Mouse (Mus musculus): Measurements from ENCODE around the gene Ano1. TPM values are rescaled to one million over a fixed set of nuclear protein-coding genes. Genes with fewer than 3 reads are reported as not detected.

Gene Ano1
- polyA plus RNA-seq, 1 experiment from 2014 or later, result 53.6 TPM

DNA sequence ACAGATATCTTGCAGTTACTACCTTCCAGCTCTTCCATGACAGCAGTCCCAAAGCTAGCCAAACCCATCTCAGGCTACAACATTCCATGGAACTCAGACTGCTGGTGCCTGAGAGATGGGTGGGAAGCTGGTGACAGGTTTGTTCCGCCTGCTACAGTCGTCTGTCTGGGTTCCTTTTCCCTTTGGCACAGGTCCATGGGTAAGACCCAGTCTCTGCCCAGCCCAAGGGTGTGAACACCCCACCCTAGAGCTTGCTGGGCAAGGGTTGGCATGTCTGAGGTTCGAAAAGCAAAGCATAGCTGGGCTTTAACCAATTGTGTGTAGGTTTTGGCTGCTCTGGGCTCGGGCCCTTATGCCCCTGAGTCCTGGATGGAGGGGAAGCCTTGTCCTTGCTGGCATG, 139.4 kb downstream of the Ano1 start:
- WGBS, result 84% methylated on average over 4 of the region's 4 CpGs
- ATAC-seq (ENCODE audit: low FRiP score, low TSS enrichment), result no peak
- no peak overlapping the region for H3K4me3 ChIP-seq (ENCODE audit: low read length)
- H3K9ac ChIP-seq (replicated peaks; ENCODE audit: low read length), result no peak overlapping the region
- H3K4me1 ChIP-seq (ENCODE audit: insufficient read depth, low read length), result no peaks in the 10 kb centered on the region
- peaks cover 6% of the 10 kb centered on the region; the same call in 1 of the 2 replicates for H3K36me3 ChIP-seq (ENCODE audit: insufficient read depth, low read length)
- no peaks in the 10 kb centered on the region for H3K9me3 ChIP-seq (ENCODE audit: low read length)
- H3K27ac ChIP-seq (ENCODE audit: low read length), result no peak overlapping the region
- no peak overlapping the region for H3K4me2 ChIP-seq (replicated peaks; ENCODE audit: low read depth, low read length)
- H3K27me3 ChIP-seq (ENCODE audit: insufficient read depth, low read length), result no peaks in the 10 kb centered on the region

DNA sequence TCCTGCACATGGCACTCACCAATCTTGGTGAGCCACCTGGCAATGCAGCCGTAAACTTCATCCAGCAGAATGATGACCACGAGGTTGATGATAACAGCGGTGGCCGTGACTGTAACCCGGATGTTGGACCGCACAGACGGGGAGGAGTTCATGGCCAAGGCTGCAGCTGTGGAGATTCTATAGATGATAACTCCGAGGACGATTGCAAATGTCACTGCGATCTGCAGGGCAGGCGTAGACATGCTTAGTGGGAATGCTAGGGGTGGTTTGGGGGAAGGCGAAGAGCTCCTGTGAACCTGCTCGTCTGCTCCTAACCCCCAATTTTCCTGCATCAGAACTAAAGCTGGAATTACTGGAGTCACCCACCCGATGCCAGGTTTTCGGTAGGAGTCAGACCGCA, 140.2 kb downstream of the Ano1 start:
- WGBS, result 87% methylated on average over 16 of the region's 16 CpGs
- H3K9me3 ChIP-seq (ENCODE audit: low read length), result no peaks in the 10 kb centered on the region
- no peak overlapping the region for H3K4me3 ChIP-seq (ENCODE audit: low read length)
- peaks cover 11% of the 10 kb centered on the region; the same call in 1 of the 2 replicates for H3K36me3 ChIP-seq (ENCODE audit: insufficient read depth, low read length)
- no peaks in the 10 kb centered on the region for H3K27me3 ChIP-seq (ENCODE audit: insufficient read depth, low read length)
- H3K4me1 ChIP-seq (ENCODE audit: insufficient read depth, low read length), result peaks cover 5% of the 10 kb centered on the region; the same call in 1 of the 2 replicates
- H3K9ac ChIP-seq (replicated peaks; ENCODE audit: low read length), result no peak overlapping the region
- no peak for ATAC-seq (ENCODE audit: low FRiP score, low TSS enrichment)
- no peak overlapping the region for H3K4me2 ChIP-seq (replicated peaks; ENCODE audit: low read depth, low read length)
- no peak overlapping the region for H3K27ac ChIP-seq (ENCODE audit: low read length)

DNA sequence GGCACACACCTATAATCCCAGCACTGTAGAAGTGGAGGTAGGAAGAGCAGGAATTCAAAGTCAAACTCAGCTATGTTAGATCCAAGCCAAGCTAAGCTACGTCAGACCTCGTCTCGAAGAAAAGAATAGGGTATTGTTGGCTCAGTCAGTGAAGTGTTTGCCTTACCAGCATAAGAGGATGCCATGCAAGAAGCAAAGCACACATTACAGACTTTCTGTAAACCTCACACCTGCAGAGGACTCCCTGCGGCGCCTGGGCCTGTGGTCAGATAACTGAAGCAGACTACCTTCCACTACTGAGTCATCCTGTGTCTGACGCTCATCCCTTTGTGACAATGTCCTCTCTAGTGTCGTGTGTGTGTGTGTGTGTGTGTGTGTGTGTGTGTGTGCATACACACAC, 142.2 kb downstream of the Ano1 start:
- Histone ChIP-seq H3K4me3 (ENCODE audit: low read length) (no peak overlapping the region), H3K4me2 (replicated peaks; ENCODE audit: low read depth, low read length) (no peak overlapping the region), H3K4me1 (ENCODE audit: insufficient read depth, low read length) (peaks cover 5% of the 10 kb centered on the region; the same call in 1 of the 2 replicates), H3K9me3 (ENCODE audit: low read length) (no peaks in the 10 kb centered on the region), H3K27me3 (ENCODE audit: insufficient read depth, low read length) (no peaks in the 10 kb centered on the region), H3K27ac (ENCODE audit: low read length) (no peak overlapping the region), H3K9ac (replicated peaks; ENCODE audit: low read length) (no peak overlapping the region), H3K36me3 (ENCODE audit: insufficient read depth, low read length) (peaks cover 11% of the 10 kb centered on the region; the same call in 1 of the 2 replicates)
- 85% methylated on average over 7 of the region's 7 CpGs for WGBS
- no peak for ATAC-seq (ENCODE audit: low FRiP score, low TSS enrichment)

DNA sequence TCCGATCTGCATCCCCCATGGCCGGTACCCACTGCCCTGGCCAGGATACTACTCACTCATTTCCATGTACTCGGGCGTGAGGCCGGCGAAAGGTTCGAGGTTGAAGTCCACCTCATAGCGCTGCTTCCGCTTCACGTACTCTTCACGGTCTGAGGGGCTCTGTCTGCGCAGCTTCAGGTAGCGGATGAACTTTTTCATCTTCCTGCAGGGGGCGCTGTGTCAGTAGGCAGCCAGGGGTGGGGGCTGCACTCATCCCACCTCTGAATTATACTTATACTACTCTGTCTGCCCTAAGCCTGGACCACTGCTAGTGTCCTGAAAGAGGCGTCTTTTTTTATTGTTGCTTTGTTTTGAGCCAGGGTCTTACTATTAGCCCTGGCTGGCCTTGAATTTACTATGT, 143.9 kb downstream of the Ano1 start:
- H3K9ac ChIP-seq (replicated peaks; ENCODE audit: low read length), result no peak overlapping the region
- no peaks in the 10 kb centered on the region for H3K9me3 ChIP-seq (ENCODE audit: low read length)
- H3K4me3 ChIP-seq (ENCODE audit: low read length), result no peak overlapping the region
- no peaks in the 10 kb centered on the region for H3K27me3 ChIP-seq (ENCODE audit: insufficient read depth, low read length)
- 90% methylated on average over 15 of the region's 15 CpGs for WGBS
- peaks cover 5% of the 10 kb centered on the region; the same call in 1 of the 2 replicates for H3K4me1 ChIP-seq (ENCODE audit: insufficient read depth, low read length)
- H3K4me2 ChIP-seq (replicated peaks; ENCODE audit: low read depth, low read length), result no peak overlapping the region
- H3K36me3 ChIP-seq (ENCODE audit: insufficient read depth, low read length), result peaks cover 11% of the 10 kb centered on the region; the same call in 1 of the 2 replicates
- no peak overlapping the region for H3K27ac ChIP-seq (ENCODE audit: low read length)
- no peak for ATAC-seq (ENCODE audit: low FRiP score, low TSS enrichment)

DNA sequence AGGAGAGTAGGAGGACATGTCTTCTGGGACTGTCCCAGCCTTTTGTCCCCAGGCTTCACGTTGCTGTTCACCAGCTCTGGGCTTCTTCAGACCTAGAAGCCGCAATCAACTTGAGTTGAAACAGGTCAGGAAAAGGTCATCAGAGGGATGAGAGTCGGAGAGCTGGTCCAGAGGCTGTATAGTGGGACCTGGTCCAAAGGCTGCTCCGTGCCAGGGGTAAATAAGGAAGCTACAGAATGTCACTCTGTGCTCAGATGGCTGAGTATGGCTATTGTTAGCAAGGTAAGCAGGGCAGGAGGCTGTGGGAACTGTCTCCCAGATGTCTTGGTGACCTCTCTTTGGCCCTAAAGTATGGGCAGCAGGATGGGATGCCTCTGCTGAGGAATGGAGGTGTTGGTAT, 147.0 kb downstream of the Ano1 start:
- Histone ChIP-seq H3K36me3 (ENCODE audit: insufficient read depth, low read length) (0 out of 2 replicates have a peak, but pooled peaks cover 7% of the 10 kb centered on the region), H3K27ac (ENCODE audit: low read length) (no peak overlapping the region), H3K27me3 (ENCODE audit: insufficient read depth, low read length) (no peaks in the 10 kb centered on the region), H3K9me3 (ENCODE audit: low read length) (no peaks in the 10 kb centered on the region), H3K4me1 (ENCODE audit: insufficient read depth, low read length) (peaks cover 5% of the 10 kb centered on the region; the same call in 1 of the 2 replicates), H3K4me3 (ENCODE audit: low read length) (no peak overlapping the region), H3K9ac (replicated peaks; ENCODE audit: low read length) (no peak overlapping the region), H3K4me2 (replicated peaks; ENCODE audit: low read depth, low read length) (no peak overlapping the region)
- no peak for ATAC-seq (ENCODE audit: low FRiP score, low TSS enrichment)
- WGBS, result 64% methylated on average over 4 of the region's 4 CpGs

DNA sequence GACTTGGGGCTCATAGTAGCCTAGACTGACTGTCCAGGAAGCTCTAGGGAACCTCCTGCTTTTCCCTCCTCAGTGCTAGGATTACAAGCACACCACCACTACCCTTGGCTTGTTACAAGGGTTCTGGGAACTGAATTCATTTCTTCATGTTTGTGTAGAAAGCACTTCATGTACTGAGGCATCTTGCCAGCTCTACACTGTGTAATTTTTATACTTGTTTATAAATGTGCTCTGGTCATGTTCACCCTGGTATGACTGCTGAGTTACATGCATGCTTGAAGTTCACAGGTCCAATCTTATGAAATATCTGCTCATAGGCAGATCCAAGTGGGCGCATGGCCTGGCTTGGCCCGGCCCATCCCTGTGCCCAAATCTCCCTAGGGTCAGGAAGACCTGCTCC, 147.5 kb downstream of the Ano1 start:
- Histone ChIP-seq H3K27ac (ENCODE audit: low read length) (no peak overlapping the region), H3K9me3 (ENCODE audit: low read length) (no peaks in the 10 kb centered on the region), H3K4me1 (ENCODE audit: insufficient read depth, low read length) (peaks cover 5% of the 10 kb centered on the region; the same call in 1 of the 2 replicates), H3K4me3 (ENCODE audit: low read length) (no peak overlapping the region), H3K9ac (replicated peaks; ENCODE audit: low read length) (no peak overlapping the region), H3K27me3 (ENCODE audit: insufficient read depth, low read length) (no peaks in the 10 kb centered on the region), H3K4me2 (replicated peaks; ENCODE audit: low read depth, low read length) (no peak overlapping the region), H3K36me3 (ENCODE audit: insufficient read depth, low read length) (0 out of 2 replicates have a peak, but pooled peaks cover 7% of the 10 kb centered on the region)
- no peak for ATAC-seq (ENCODE audit: low FRiP score, low TSS enrichment)
- WGBS, result 98% methylated on average over 2 of the region's 2 CpGs

DNA sequence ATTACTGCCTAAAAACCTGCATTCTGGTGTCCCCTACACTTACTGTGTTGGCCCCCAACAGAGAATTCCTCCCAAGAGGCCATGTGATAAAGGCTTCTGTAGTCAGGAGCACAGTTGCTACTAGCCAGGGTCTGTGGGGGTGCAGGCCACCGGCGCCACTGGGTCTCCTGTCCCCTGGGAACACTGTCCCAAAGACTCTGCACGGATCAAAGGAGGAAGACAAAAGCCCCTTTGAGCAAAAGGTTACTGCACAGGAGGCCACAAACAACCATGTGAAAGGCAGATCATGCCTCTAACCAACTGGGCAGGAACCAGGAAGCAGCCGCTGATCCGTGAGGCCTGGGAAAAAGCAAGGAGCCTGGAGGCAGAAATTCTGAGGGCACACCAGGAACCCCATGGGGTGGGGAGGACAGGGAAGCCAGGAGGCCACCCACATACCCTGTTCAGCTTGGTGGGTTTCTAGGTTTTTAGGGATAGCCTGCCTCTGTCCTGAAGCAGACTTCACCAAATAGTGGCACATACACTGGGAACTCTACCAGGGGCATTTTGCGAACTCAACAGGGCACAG, 151.4 kb downstream of the Ano1 start:
- Histone ChIP-seq H3K4me1 (ENCODE audit: insufficient read depth, low read length) (no peaks in the 10 kb centered on the region), H3K36me3 (ENCODE audit: insufficient read depth, low read length) (no peaks in the 10 kb centered on the region), H3K4me3 (ENCODE audit: low read length) (no peak overlapping the region), H3K27ac (ENCODE audit: low read length) (peak overlapping the region; percentile 73), H3K4me2 (replicated peaks; ENCODE audit: low read depth, low read length) (no peak overlapping the region), H3K9me3 (ENCODE audit: low read length) (no peaks in the 10 kb centered on the region), H3K27me3 (ENCODE audit: insufficient read depth, low read length) (no peaks in the 10 kb centered on the region), H3K9ac (replicated peaks; ENCODE audit: low read length) (no peak overlapping the region)
- peak; percentile 62 for ATAC-seq (ENCODE audit: low FRiP score, low TSS enrichment)
- WGBS, result 49% methylated on average over 6 of the region's 6 CpGs

DNA sequence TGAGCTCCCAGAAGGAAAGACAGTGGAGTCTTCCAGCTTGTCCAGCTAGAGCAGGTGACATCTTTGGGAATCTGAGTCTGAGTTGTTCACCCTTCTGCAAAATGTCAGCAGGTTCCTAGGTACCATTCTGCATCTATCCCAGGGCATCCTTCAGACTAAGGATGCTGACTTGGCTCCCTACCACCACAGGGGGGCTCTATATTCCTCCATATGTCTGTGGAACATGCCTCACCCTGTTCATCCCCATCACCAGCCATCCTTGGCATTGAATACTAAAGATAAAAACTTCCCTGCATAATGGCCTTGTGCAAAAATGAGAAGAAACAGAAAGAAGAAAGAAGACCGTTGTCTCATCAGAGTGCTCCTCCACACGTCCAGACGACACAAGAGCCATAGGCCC, 162.3 kb downstream of the Ano1 start:
- Histone ChIP-seq H3K27ac (ENCODE audit: low read length) (no peak overlapping the region), H3K36me3 (ENCODE audit: insufficient read depth, low read length) (peaks cover 17% of the 10 kb centered on the region; the same call in 1 of the 2 replicates), H3K4me1 (ENCODE audit: insufficient read depth, low read length) (no peaks in the 10 kb centered on the region), H3K9me3 (ENCODE audit: low read length) (no peaks in the 10 kb centered on the region), H3K9ac (replicated peaks; ENCODE audit: low read length) (no peak overlapping the region), H3K27me3 (ENCODE audit: insufficient read depth, low read length) (no peaks in the 10 kb centered on the region), H3K4me2 (replicated peaks; ENCODE audit: low read depth, low read length) (no peak overlapping the region), H3K4me3 (ENCODE audit: low read length) (no peak overlapping the region)
- ATAC-seq (ENCODE audit: low FRiP score, low TSS enrichment), result no peak
- WGBS, result 78% methylated on average over 3 of the region's 3 CpGs

DNA sequence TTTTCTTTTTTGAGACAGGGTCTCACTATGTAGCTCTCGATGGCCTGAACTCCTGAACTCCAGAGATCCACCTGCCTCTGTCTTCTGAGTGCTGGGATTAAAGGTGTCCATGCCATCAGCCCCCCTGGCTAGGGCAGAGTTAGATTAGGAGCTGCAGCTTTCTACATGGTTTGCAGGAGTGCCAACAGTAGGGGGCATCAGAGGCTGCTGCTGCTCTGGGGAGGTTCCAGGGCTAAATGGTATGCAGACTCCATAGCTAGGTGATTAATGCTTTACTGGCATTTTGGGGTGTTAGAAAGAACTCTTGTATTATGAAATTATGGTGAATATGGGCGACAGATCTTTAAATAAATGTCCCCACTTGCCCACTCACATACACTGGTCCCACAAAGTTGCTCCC, 164.5 kb downstream of the Ano1 start:
- H3K9me3 ChIP-seq (ENCODE audit: low read length), result no peaks in the 10 kb centered on the region
- H3K27ac ChIP-seq (ENCODE audit: low read length), result no peak overlapping the region
- H3K4me2 ChIP-seq (replicated peaks; ENCODE audit: low read depth, low read length), result no peak overlapping the region
- no peak for ATAC-seq (ENCODE audit: low FRiP score, low TSS enrichment)
- no peak overlapping the region for H3K4me3 ChIP-seq (ENCODE audit: low read length)
- H3K9ac ChIP-seq (replicated peaks; ENCODE audit: low read length), result no peak overlapping the region
- WGBS, result 30% methylated on average over 2 of the region's 2 CpGs
- H3K36me3 ChIP-seq (ENCODE audit: insufficient read depth, low read length), result peaks cover 9% of the 10 kb centered on the region; the same call in 1 of the 2 replicates
- H3K4me1 ChIP-seq (ENCODE audit: insufficient read depth, low read length), result peaks cover 9% of the 10 kb centered on the region
- H3K27me3 ChIP-seq (ENCODE audit: insufficient read depth, low read length), result no peaks in the 10 kb centered on the region

DNA sequence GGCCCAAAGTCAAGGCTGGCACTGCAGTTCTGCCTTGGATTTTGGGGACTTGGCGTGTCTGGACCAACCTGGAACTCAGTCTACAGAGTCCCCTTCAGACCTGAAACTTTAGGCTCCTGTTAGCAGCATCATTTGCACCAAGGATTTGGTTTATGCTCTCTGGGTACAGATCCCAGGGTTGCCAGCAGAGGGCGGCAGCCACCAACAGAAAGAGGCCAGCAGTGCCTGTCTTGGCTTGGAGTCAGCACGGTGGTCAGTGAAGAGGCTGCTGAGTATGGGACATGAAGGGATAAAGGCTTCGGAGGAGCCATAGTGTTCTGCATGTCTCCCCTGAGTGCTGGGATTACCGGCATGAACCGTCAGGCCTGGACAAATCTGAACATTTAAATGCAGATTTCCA, 166.1 kb downstream of the Ano1 start:
- no peak overlapping the region for H3K9ac ChIP-seq (replicated peaks; ENCODE audit: low read length)
- H3K27ac ChIP-seq (ENCODE audit: low read length), result no peak overlapping the region
- no peak overlapping the region for H3K4me3 ChIP-seq (ENCODE audit: low read length)
- H3K9me3 ChIP-seq (ENCODE audit: low read length), result no peaks in the 10 kb centered on the region
- H3K4me1 ChIP-seq (ENCODE audit: insufficient read depth, low read length), result peaks cover 18% of the 10 kb centered on the region
- no peak for ATAC-seq (ENCODE audit: low FRiP score, low TSS enrichment)
- no peaks in the 10 kb centered on the region for H3K27me3 ChIP-seq (ENCODE audit: insufficient read depth, low read length)
- H3K4me2 ChIP-seq (replicated peaks; ENCODE audit: low read depth, low read length), result no peak overlapping the region
- 16% methylated on average over 6 of the region's 6 CpGs for WGBS
- H3K36me3 ChIP-seq (ENCODE audit: insufficient read depth, low read length), result no peaks in the 10 kb centered on the region; the same call in 1 of the 2 replicates
